Mouse (Mus musculus) G1E-ER4 (cell line): Measurements from ENCODE around the gene Megf8. TPM values are rescaled to one million over a fixed set of nuclear protein-coding genes. Genes with fewer than 3 reads are reported as not detected.

ENCODE experiments used
- GATA1 ChIP-seq: IDR thresholded peaks from one replicate; pipeline ENCODE4 v1.8.0; 2012; ENCODE audit warnings: low read length, inconsistent platforms
- polyA plus RNA-seq: library from polyadenylated mRNA; stranded (reverse); fragments of >175 nt; gene quantifications from 2 replicates; pipeline ENCODE4 v1.2.3, GENCODE M21; 2012

Gene Megf8
- polyA plus RNA-seq, 1 experiment: 36.9 TPM

DNA sequence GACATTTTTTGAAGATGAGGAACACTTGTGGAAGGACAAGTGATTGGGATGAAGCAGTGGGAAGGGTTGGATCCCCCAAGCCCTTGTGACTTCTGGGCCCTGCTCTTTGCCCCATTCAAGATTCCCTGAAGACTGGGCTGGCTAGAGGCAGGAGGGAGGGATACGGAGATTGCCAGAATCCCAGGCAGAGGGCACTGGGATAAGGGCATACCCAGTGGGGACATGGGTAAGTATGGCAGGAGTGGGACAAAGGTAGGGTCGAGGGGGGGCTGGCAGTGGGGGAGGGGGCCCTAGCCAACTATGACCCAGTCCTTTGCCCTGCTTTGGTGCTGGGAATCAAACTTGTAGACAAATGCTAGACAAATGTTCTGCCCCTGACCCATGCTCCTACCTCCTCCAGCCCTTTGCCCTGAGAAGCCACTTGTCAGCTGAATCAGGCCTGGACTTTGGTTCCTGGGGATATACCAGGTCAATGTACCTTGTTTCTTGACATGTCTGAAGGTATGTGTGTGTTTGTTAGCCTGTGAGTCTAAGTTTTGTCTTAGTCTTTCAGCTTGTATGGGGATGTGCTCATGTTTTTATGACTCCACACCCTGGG lies 75.0 kb downstream of the Megf8 start:
- TF ChIP-seq GATA1: no peak

DNA sequence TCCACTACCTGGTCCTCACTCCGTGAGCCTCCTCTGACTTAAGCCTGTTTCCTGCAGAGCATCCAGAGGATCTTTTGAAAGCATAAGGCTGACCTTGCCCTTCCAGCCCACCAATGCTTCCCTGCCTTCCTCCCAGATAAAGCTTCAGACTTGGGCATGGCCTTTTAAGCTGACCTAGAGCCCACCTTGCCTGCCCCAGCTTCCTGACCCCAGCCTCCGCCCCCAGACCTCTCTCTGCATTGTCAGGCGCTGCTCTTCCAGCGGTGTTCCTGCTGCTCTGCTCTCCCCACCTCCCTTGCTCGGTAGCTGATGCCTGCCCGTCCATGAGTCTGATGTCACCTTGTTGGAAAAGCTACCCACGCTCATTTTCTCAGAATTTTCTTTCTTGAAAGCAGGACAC lies 75.9 kb downstream of the Megf8 start:
- TF ChIP-seq GATA1: no peak

DNA sequence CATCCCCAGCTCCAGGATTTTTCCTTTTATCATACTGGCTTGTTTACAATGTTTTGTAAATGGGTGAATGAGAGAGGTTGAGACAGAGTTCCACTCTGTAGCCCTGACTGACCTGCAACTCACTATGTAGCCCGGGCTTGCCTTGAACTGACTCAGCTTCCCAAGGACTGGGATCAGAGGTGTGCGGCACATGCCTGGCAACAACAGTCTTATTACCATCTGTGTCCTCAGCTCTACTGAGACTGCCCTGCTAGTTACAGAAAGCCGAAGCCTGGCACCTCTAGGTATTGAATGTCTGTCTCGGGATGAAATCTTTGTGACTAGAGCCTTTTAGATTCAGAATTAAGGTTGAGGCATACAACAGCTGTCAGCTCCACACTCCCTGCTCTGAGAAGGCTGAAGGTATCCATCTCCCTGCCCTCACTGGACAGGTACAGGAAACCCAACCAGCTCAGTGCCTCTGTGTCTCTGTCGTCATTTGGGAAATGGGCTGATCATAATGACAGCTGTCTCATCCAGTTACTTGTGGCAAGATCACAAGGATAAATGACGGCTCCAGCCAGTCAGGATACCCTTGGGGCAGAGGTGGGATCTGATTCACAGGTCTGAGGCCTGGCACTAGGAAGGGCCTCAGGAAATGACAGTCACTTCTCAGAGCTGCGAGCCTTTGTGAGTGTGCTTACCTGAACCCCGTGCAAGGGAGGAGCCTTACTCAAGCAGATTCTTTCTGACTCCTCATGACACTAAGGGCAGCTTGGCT lies 76.7 kb downstream of the Megf8 start:
- TF ChIP-seq GATA1: no peak

DNA sequence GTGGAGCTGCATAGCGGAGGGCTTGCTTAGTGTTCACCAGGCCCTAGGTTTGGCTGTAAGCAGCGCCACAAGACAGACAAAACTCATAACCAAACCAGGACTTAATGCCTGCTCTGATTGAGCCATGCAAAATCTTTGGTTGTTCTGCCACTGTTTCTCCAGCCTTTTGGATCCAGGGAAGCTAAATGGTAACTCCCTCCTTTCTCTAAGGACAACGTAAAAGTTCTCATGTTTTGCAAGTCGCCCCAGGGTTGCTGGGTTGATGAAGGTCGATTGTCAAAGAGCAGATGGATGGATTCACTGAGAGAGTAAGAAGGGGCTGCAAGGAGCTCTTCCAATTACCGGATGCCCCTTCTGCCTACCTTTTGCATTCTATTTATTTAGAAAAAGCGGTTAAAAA lies 77.8 kb downstream of the Megf8 start:
- TF ChIP-seq GATA1: no peak

DNA sequence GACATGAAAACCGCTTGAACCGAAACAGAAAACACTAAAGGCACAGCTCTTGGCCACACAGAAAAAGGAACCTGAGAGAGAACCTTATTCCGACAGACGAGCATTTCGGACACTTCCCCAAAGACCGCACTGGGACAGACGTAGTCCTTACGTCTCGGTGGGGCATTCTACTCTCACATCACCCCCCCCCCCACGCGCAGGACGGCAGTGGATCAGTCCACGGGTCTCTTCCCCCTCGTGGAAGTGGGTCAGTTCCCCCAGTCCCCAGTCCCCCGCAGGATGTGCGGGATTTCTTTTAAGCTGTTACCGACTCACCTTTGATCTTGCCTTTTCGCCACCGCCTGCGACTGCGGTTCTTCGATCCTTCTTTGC lies 78.2 kb downstream of the Megf8 start:
- no peak for TF ChIP-seq GATA1

DNA sequence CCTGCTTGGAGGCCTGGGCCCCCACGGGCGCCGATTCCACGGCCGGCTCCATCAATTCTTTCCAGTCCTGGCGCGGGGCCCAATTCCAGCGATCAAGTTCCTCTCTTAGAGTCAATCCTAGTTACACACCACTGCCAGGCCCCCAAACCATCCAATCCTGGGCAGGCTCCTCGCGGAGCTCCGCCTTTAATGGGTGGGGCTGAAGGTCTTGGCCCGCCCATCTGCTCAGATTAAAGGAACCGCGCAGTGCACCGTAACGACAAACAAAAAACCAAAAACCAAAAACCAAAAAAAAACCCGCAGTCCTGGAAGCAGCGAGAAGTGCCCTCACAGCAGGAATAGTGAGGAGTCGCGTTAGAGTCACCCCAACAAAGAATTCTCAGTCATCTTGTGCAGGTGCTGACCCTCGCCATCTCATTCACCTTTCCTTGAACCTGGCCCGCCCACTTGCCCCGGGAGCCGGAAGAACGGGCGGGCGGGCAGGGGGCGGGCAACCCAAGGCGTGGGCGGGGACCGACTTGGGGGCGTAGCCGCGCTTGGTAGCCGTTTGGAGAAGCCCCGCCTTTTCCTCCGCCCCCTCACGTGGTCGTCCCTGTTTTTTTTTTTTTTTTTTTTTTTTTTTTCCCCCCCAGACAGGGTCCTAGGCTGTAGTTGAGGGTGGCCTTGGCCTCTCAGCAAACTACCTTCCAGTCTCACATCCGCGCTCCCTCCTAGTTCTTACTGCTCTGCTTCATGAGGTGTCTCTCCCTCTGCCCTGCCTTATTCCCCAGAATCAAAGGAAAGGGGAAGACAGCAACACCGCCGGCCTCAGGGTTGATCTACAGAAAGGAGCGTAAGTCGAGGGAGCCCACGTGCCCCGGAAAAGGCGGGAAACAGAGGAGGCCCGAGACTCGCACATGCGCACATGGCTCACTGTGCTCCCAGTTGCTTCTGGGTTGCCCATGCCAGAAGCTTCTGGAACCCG lies 78.9 kb downstream of the Megf8 start:
- no peak for TF ChIP-seq GATA1

DNA sequence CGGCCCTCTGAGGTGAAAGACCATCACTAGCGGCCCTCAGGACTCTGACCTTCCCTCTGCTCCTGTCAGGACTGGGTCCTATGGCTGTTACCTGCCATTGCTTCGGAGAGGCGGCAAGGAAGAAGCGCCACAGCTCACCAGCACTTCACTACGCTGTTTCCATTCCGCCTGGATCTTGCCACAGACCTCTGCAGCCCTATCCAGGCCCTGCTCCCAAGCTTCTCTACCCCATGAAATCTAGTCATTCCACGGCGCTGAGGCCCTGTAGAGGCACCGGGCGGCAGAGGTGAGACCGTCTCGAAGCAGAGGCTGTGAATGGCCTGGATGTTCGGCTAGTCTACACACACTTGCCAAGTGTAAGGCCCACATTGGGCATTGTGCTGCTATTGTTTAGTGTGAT lies 79.7 kb downstream of the Megf8 start:
- no peak for TF ChIP-seq GATA1

GRCm38 (mm10) chr7:25398610-25399009 lies 81.6 kb downstream of the Megf8 start, which contains the start of gene Lipe:
Lipe (minus strand) TSS chr7:25398710.
- no peak for TF ChIP-seq GATA1

- no peak for TF ChIP-seq GATA1
These were observed 84.6 kb downstream of the Megf8 start for GRCm38 (mm10) chr7:25401551-25401950.

DNA sequence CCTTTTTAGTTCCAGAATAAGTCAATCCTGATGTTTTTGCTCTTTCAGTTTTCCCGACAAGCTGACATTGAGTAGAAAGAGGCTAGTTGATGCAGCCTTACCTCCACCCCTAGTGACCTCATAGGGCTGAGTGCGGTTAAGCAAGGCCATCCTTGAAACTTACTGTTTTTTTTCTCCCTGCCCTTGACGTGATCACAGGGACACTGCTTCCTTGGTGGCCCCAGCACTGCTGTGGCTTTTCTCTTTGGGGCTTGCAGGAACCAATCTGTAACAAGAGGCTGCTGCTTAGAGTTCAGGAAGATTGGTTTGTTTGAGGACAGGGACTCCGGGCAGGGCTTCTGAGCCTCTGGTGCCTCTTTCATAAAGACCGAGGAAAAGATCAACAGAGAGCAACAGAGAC lies 85.0 kb downstream of the Megf8 start:
- no peak for TF ChIP-seq GATA1

DNA sequence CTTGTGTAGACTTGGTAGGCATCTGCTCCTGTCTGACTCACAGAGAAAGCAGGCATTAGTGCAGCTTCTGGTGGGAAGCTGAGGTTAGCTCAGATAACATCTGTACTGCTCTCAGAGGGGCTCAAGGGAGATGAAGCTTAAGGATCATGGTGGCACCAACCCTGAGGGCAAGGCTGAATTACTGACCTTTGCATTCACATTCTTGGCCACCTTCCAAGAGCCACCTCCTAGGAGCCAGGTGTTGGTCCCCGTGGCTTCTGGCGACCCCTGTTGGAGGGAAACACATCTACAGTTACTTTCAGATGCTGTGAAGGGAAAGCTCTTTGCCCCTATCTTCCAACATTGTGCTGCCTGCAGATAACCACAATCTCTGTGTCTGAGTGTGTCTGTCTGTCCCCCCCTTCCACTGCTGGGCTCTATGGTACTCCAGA lies 85.7 kb downstream of the Megf8 start:
- TF ChIP-seq GATA1: no peak

- TF ChIP-seq GATA1: no peak
These were observed 89.5 kb downstream of the Megf8 start for GRCm38 (mm10) chr7:25406468-25406867.

DNA sequence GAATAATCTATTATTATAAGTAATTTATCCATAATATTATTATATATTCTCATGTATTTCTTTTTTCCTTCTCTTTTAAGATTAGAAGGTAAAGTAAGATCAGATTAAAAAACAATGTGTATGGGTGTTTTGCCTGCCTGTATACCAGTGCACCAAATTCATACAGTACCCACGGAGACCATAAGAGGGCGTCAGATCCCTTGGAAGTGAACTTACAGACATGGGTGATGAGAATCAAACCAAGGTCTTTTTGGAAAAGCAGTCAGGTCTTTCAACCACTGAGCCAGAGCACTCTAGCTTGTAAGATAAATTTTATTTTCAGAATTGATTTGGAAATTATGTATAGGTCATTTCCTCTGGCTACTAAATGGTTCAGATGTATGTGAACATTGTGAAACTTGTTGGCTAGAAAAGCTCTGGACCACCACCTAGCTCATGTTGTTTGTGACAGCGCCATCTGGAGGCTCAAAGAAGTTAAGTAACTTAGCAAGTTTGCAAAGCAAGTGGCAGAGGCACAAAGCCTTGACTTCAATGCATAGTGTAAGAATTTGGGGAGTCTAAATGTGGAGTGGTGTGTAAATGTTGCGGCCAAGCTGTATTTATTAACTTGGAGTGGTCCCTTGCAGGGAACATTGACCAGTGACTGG lies 92.3 kb downstream of the Megf8 start:
- no peak for TF ChIP-seq GATA1

DNA sequence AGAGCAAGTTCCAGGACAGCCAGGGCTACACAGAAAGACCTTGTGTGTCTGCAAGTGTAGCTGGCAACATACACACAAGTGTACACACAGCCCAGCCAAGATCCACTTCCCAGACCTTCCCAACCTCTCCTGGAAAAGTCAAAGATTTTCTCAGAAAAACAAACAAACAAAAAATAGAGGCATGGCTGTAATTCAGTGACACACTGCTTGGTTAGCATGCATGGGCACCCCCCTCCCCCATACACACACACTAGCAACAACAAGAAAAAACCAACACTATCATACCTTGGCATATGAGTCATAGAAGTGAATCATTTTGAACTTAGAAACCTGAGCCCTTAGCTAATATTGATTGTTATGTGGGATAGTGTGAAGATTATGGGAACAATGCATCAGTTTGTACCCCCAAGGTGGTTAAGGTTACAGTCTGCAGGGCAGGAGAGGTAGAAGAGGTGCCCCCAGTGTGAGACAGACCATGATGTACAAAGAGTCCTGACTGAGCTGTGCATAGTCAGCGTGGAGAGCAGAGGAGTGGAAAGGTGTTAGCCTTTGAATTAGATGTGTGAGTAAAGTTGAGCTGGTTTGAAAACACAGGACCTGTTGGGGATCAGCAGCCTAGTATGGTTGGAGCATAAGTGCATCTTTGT lies 94.1 kb downstream of the Megf8 start:
- no peak for TF ChIP-seq GATA1

DNA sequence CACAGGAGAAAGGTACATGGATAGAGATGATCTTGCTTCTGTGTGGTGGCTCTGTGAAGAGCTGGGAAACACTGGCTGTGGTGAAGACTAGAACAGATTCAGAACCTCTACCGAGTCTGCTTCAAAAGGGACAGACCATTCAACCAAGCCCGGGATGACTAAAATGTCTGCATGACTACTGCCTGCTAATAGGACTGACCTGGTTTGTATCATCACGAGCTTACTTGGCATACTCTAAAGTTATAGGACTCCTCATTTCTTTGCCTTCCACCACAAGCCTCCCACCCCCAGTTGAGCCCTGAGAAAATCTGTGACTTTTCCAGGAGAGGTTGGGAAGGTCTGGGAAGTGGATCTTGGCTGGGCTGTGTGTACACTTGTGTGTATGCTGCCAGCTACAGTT lies 94.9 kb downstream of the Megf8 start:
- TF ChIP-seq GATA1: no peak
